Mouse (Mus musculus): ENCODE measurements at regions not wholly inside any gene's neighbourhood (a gene's known extent, or its start where the extent isn't known, plus 50 kb on each side); places are given as distances from the start of the nearest gene placed in this dataset.

DNA sequence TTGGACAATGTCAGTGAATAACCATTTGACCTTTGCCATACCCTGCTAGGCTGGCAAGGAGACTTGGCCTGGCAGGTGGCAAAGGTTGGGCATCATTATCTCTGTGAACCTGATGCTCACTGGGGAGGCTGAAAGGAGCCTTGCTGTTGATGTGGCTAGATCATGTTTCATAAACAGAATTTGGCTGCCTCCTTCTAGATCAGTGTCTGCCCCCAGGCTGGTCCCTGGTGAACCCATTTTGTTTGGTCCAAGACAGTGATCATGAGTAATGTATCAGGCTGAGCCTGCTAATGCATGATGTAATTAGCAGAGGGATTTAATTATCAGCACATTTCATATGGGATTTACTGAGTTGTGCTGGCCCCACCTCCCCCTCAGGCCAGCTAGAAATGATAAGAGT is 502.6 kb upstream of the Sox11 start:
- DNase-seq (ENCODE audit: low read depth, low spot score) = no peak

DNA sequence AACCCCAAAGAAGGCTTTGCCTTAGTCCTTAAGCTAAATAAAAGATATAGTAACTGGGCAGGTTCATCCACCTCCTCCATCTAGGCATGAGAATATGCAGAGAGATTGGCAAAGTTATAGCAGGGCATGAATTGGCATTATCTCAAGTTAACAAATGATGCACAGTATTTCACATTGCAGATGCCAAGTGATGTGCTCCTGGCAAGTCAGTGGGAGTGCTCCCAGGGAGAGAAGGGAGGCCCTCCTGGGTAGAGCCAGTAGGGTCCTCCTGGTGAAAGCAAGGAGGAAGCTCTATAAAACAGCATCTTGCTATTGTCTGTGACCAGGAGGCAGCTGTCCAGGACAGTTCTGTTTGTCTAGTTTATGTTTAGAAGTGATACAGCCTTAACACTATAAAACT is 496.6 kb upstream of the Sox11 start:
- DNase-seq (ENCODE audit: low read depth, low spot score) = no peak

DNA sequence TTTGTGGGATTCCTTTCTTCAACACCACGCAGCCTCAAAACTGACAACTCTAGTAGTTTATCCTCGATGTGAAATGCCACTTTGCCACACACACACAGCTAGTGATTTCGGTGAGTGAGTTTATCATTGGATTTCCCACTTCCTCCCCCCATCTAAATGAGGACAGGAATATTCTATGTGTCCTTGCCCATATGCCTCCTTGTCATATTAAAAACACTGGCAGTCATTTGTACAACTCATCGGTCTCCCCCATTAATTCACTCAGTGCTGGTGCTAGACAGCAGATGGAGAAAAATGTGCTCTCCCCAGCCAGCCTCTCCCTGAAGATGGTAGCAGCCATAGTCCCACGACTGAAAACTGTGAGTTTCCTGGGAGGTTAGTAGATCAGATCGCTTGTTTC is 496.0 kb upstream of the Sox11 start:
- DNase-seq (ENCODE audit: low read depth, low spot score) = no peak

DNA sequence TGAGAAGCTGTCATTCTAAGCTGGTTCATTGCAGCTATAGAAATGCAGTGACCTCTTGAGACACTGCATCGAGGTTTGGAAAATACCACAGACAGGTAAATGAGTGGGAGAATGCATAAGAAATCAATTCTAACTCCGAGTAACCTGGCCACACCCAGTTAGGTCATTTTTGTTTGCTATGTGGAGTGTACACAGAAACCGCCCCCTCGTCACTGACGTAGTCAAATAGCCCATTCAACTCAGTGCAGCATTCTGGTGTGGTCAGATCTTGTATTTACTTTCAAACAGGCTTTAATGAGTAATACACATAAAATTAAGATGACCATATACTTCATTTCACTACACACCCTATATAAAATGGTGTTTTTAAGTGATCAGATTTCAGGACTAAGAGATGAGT is 483.8 kb upstream of the Sox11 start:
- DNase-seq (ENCODE audit: low read depth, low spot score) = no peak

DNA sequence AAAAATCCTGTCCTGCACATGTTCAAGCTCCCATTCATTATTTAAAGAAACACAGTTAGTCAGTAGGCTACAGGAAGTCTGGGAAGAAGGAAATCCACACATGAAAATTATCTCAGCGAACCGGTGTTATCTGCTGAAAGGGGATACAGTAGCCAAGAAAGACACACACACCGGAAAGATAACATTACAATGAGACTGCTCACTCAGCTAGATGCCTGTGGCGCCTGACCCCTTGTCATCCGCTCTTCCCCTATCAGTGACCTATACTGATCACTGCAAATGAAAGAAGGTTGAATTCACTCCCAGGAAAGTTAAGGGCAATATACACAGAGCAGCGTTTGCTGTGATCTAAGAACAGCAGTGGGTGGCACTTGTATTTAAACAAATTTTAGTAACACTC is 481.0 kb upstream of the Sox11 start:
- no peak for DNase-seq (ENCODE audit: low read depth, low spot score)

DNA sequence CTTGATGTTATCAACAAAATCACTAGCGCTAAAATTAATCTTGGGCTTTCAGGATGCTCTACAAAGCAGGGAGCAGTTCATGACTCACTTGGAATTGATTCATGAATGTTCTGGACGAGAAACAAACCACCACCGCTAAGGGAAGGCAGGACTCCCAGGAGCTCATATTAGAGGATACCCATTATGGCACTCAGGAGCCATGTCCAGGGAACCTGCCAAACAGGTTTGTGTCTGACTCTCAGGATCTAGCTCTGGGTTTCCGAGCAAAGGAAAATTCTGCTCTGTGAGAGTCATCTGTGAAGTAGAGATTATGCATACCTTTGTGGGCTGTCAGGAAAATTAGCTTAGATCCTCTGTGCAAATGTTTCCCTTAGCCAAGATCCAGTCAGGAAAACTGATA is 454.3 kb upstream of the Sox11 start:
- DNase-seq (ENCODE audit: low read depth, low spot score) = no peak

DNA sequence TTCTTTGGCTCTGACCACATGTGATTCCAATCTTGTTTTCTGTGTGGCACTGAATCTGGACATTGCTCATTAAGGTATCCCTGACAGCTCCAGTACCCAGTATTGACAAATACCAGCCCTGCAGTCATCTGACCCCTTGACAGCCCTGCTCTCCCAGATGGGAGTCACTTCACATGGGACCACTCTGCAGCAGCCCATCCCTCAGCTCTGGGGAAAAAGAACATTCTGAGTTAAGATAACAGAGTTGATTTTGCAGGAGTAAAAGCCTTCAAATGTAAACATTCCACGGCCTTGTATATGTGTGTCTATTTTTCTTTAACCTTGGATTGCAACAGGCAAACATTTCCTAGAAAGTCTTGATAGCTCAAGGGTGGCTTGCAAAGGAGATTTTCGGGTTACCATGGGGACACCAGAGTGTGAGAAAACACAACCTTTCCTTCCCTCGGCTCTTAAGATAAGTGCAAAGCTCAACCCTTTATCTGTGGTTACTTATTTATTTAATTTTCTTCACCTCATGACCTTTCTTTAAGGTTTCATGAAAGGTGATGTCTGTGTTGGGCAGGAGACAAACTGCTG is 444.4 kb upstream of the Sox11 start:
- no peak for DNase-seq (ENCODE audit: low read depth, low spot score)

DNA sequence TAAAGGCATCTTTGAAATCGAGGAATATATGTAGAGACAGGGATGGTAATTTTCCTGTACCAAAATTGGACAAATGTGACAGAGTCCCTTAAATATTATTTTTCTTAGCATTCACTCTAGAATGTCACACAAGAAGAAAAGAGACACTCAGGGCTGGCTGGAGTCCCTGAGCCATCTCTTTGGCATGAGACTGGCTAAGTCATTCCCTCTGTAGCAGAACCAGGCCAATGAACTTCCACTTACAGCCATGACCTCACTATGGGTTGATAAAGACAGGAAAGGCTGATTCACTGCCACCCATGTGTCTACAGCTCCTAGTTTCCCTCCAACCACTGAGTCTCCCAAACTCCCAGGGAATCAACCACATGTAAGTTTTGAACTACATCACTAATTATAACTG is 438.4 kb upstream of the Sox11 start:
- DNase-seq (ENCODE audit: low read depth, low spot score) = no peak

DNA sequence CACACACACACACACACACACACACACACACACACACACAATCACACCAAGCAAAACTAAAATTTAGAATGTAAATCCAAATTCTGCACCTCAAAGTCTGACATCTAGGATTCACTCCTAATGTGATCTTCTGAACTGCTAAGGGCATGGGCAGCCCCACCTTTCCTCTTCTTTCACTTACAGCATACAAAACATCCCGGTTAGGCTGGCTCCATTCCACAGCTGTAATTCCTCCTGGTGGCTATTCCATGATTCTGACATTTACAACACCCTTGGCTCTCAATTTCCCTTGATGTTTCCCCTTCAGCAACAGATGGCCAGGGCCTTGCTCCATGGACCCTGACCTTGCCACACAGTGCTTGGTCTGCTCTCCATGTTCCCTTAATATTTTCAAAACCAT is 423.6 kb upstream of the Sox11 start:
- no peak for DNase-seq (ENCODE audit: low read depth, low spot score)

DNA sequence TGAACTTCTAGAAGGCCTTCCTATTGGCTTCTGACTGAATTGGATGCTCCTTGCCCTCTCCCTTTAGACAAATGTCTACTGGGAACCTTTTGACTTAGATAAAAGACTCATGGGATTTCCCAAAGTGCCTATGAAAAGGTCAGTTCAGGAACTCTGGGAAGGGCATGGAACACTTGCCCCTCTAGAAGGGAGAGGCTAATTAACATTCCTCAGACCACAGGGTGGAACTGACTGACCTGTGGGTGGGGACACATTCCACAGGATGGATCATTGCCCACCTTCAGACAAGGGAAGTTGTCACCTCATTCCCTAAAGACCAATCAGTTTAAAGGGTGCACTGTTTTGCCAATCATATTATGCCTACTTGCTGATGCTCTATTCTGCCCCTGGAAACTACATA is 416.6 kb upstream of the Sox11 start:
- no peak for DNase-seq (ENCODE audit: low read depth, low spot score)

DNA sequence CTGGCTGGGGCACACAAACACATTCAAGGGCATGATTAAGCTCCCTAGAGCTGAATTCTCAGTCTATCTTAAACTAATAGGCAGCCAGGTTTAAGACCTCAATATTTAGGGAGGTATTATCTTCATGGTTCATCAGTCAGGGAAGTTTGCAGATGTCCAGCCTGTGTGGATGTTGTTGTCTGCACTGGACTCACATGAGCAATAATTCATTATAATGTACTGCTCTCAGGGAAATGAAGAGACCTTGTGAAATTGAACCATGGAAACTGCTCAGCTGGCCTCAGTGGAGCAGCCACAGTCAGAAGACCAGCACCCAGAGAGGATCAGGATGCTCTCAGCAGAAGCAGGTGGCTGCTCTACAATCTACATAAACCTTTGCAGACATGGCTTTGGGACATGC is 415.3 kb upstream of the Sox11 start:
- DNase-seq (ENCODE audit: low read depth, low spot score) = no peak

DNA sequence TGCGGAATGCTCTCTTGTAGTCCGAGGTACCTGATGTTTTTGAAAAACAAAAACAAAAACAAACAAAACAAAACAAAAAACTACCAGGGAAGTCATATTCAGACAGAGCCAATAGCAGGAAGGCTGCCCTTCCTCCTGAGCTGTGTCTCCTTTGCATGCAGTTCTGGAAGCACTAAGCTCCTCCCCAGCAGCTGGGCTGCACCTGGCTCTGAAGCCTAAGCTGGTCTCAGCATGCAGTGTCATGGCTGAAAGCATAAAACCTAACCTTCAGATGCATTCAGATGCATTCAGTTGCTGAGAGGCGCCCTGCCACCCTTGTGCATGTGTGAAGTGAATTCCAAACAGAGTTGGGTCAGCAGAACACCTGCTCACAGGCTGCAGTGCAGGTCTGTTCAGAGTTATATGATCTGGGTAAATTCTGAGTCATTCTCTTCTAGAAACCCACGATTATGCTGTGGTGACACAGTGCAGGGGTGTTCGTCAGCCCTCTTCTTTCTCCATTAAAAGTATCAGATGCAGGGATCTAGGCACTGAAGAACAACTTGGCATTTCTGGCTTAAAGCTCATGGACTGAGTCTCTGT is 382.3 kb upstream of the Sox11 start:
- DNase-seq (ENCODE audit: low read depth, low spot score) = no peak

DNA sequence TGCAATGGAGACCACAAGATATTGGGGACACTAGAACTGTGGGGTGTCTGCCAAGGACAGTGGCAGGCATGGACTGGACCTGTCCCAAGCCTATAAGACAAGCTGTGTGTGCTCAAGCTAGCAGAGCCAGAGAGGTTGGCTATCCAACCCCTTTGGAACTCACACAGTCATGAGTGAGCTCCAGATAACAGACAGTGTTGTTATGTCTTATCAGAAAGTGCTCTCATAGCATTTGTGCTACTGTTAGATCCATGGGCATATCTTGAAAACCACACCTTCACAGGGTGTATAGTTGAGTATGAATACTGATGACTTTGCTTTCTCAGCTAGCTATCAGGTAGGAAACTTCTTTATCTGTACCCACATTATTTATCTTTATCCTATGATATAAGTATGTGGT is 338.1 kb upstream of the Sox11 start:
- DNase-seq (ENCODE audit: low read depth, low spot score) = no peak

DNA sequence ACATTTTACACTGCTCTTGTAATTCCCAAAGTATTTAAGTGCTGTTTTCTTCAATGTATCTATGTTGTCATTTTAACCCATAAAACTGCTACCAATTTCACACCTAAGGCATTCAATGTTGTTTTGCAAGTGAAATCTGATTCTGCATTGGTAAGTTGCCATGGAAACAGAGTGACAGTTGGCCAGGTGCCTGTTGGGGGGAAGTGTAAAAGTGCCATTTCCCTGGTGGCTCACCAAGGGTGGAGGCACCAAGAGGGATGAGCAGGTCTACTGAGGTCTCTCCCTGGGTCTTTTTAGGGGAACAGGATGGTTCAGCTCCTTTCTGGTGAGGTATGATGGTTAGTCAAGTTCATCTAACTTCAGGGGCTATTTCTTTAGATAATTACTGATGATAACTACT is 331.0 kb upstream of the Sox11 start:
- DNase-seq (ENCODE audit: low read depth, low spot score) = no peak

DNA sequence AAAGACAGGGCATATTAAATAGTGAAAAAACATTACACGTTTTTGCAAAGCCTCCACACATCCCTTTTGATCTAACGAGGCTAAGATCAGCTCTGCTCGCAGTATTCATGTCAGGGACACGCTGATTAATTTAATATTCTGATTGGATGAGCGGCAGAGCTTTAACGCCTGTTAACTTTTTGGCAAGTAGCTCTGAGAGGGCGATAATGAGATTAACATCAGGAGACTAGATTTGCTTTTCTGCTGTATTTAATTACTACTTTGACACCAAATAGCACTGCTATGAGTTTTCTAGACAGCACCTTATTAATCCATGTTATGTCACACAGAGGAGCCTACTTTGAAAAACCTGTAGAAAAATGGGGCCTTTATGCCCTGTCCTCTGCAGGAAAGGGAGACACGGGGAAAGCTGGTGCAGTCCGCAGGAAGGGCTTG is 328.3 kb upstream of the Sox11 start:
- DNase-seq (ENCODE audit: low read depth, low spot score) = no peak

DNA sequence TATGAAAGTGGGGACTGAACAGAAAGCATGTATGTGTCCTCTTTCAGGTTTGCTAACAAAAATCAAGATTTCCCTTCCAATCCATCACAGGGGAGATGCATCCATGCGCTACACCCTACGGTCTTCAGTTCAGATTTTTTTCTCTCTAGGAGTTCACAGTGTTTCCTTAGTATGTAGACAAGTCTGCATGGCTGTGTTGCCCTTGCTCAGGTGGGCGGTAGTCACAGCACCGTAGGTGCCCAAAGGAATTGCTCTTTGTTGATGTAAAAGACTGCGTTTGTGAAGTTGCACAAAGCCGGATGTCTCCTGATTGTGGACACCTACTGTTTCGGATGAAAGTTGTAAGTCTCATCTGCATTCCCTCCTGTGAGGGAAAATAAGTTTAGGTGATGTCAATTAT is 327.8 kb upstream of the Sox11 start:
- no peak for DNase-seq (ENCODE audit: low read depth, low spot score)

DNA sequence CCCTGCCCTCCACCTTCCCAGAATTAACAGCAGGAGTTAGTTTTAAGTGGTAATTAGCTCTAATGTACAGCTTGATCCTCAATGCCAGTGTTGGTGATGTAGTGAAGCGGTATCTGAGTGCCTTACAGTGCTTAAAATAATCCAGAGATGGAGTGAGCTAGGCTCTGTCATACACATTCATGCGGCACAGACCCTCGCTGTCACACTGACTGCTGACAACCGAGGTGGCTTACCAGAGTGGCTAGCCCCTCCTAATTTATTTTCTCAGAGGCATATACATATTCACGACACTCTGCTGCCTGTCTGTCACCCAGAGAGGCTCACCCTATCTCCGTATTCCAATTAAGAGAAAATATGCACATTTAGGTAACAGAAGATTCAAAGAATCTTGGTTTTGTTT is 327.2 kb upstream of the Sox11 start:
- no peak for DNase-seq (ENCODE audit: low read depth, low spot score)

DNA sequence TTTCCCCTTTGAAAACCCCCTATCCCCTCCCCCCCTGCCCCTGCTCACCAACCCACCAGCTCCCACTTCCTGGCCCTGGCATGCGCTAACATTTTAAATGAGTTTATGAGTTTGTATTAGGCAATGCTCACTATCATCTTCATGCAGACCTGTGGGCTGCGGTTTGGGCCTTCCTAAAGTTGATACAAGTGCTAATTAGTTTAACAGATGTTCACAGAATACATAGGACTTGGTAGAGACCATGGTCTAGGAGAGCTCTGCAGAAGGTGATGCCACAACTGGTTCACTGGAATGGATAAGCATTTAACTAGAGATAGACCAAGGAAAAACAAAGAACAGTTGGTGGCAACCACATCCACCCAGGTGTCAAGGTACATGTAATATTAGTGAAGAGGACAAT is 324.1 kb upstream of the Sox11 start:
- DNase-seq (ENCODE audit: low read depth, low spot score) = no peak

DNA sequence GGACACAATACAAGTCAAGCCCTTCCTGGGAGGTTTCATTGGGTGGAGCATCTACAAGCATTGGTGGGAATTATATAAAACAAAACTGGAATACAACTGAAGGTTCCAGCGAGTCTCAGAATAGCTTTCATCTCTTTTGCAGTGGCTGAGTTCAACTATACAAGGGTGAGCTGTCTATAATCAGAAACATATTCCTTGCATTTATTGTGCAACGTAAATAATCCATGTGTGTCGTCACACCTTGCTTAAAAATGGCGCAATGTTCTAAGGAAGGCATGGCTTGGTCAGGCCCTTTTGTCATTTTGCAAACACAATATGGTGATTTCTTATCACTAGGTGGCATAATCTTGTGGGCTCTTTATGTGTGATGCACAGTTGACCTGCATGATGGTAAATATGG is 320.8 kb upstream of the Sox11 start:
- no peak for DNase-seq (ENCODE audit: low read depth, low spot score)

DNA sequence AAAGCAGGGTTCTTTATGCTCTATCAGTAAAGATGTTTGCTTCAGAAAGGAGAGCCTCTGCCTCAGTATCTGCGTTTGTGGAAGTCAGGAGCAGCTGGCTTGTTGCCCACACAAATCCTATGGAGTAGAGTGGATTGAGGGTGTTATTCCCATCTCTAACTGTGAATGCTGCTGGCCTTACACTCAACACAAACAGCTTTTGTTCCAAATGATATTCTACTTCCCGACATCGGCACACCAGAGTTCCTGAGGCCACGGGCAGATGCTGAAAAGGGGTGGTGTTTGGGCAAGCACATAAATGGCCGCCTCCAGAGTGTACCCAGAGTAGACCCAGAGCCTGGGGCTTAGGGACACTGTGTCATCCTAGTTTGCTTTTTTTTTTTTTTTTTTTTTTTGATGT is 320.3 kb upstream of the Sox11 start:
- no peak for DNase-seq (ENCODE audit: low read depth, low spot score)

DNA sequence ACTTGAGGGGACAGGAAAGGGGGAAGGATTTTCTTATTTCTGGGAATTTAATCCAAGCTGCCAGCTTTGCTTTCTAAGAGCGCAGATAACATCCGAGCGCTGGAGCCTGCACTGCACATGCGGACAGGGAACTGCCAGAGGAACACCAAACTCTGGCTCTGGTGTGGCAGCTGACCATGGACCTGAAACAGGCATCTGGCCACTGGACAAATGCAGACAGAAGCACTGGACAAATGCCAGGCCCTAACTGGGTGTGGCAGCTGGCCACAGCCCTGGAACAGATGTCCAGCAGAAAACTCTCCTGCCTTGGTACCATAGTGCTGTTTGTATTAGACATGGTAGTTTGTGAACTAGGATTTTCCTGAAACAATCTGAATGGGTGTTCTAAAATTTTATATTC is 315.2 kb upstream of the Sox11 start:
- DNase-seq (ENCODE audit: low read depth, low spot score) = peak; percentile 12

DNA sequence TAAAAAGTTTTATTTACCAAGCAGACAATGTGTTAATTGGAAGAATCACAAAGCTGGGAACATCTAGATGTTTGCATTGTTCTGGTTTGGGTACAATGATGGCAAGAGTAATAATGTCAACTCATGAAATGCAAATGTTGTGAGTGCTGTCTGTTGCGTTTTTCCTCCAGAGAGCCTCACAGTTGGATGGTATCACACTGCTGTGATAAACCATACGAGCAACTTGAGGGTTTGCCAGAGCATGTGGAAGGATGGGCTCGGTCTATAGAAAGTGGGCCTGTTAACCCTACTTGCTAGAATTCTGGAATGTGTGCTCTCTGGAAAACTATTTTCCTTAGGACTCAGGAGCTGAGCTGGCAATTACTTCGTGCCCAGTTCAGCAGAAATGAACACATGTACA is 311.2 kb upstream of the Sox11 start:
- no peak for DNase-seq (ENCODE audit: low read depth, low spot score)

DNA sequence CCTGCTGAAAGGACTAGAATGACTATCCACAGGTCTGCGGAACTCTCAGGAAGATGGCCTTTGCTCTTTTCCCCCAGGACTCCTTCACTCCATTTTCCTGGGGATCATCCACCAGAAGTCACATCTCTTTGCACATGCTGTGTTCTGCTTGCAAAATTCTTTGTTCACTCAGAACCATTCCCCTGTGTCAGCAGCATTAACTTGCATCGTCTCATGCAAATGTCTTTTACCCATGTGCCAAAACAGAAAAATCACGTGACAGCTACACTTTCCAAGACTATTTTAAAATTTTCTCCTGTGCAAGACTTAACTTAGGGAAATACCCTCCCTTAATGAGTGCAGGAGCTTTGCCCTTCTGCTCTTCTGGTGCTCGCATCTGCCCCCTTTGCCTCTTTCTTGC is 306.2 kb upstream of the Sox11 start:
- DNase-seq (ENCODE audit: low read depth, low spot score) = no peak
